Mouse (Mus musculus) left cerebral cortex, postnatal 25 days (tissue): ENCODE measurements around the gene Abcb8. TPM values are rescaled to one million over a fixed set of nuclear protein-coding genes. Genes with fewer than 3 reads are reported as not detected.
A peak's percentile ranks its signal among the peaks of the same experiment; 100 is the strongest.

Experiments used
- DNase-seq, 2 experiments: peaks; one replicate each; pipeline ENCODE4 v3.0.0; 2022; ENCODE audit warnings: low spot score in 2 of 2, mixed read lengths in 1 of 2
- intact Hi-C: fragments of 180-260 bp; cut with DNase I; formaldehyde crosslinking; loops from one replicate; pipeline ENCODE4 v1.15.1; 2025
- total RNA-seq, 2 experiments: library from RNA; stranded (reverse); gene quantifications; 2 replicates each; pipeline ENCODE4 v1.2.3; 2021

Abcb8 gene
- total RNA-seq, 2 experiments from 2014 or later, result 41.3 to 54.2 TPM

DNA sequence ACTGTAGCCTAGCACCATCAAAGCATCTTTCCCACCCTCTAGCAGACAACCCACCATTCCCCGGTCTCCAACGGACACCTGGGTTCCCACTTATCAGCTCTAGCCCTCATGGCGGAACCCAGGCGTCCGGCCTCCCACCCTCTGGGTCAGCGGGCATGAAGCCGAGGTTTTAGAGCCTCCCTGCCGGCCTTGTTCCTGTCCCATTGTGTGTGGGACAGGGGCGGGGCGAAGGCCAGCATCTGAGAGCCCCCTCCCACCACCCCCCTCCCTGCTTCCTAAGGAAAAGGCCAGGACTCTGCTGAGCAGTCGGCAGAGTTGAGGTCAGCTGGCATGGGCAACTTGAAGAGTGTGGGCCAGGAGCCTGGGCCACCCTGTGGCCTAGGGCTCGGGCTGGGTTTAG, 29.0 kb upstream of the Abcb8 start, which contains the start of gene Nos3:
Nos3 (plus strand) TSS at position 303 of the 400 bp plus-strand sequence.
- DNase-seq, result no peak
- intact Hi-C loops, result loop anchor here (5.0 kb wide), 1 partner anchor 197 kb away; no protein-coding TSS in a partner anchor

GRCm38 (mm10) chr5:24364963-24365362, 28.5 kb upstream of the Abcb8 start:
- no peak for DNase-seq
- intact Hi-C loops, result loop anchor here (5.0 kb wide), 1 partner anchor 198 kb away; no protein-coding TSS in a partner anchor

- intact Hi-C loops, result no loop called here
- no peak for DNase-seq
These were observed 27.9 kb upstream of the Abcb8 start for GRCm38 (mm10) chr5:24365528-24365927.

DNA sequence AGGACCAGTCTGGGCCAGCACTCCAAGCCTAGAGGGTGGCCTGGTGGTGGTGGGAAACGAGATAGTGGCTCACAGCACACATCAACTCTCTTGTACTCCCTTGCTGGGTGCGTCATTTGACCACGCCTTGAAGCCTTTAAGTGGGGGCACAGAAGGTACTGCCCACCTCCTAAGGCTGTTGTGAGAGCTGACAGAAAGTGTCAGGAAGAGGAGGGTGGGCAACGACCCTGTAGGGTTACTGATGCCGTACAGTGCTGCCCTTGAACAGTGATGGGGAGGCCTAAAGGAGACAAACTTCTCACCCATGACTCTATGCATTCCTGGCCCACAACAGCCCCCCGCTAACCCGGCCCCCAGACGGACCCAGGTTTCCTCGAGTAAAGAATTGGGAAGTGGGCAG, 27.0 kb upstream of the Abcb8 start:
- DNase-seq, result no peak
- intact Hi-C loops, result no loop called here

GRCm38 (mm10) chr5:24369767-24370166, 23.7 kb upstream of the Abcb8 start:
- intact Hi-C loops, result no loop called here
- no peak for DNase-seq

GRCm38 (mm10) chr5:24373807-24374206, 19.7 kb upstream of the Abcb8 start:
- intact Hi-C loops, result no loop called here
- DNase-seq, result no peak

GRCm38 (mm10) chr5:24374216-24374615, 19.2 kb upstream of the Abcb8 start:
- intact Hi-C loops, result no loop called here
- no peak for DNase-seq

- DNase-seq, result no peak
- intact Hi-C loops, result no loop called here
These were observed 18.7 kb upstream of the Abcb8 start for GRCm38 (mm10) chr5:24374666-24375328.

DNA sequence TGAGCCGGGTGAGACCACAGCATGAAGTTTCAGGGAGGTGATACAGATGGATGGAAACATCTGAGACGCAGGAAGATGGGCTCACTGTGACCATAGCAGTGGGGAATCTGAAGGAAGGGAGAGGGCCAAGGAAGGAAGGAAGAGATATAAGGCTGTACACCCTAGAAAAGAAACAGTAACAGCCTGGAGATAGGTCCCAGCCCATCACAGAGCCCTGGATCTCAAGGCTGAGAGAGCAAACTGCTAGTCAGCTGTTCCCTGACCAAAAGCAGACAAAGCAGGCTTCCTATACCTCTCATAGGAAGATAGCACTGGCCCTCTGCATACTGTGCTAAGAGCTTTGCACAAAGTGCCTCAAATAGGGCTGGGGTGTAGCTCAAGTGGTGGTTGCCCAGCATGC, 14.8 kb upstream of the Abcb8 start:
- intact Hi-C loops, result no loop called here
- DNase-seq, result no peak

DNA sequence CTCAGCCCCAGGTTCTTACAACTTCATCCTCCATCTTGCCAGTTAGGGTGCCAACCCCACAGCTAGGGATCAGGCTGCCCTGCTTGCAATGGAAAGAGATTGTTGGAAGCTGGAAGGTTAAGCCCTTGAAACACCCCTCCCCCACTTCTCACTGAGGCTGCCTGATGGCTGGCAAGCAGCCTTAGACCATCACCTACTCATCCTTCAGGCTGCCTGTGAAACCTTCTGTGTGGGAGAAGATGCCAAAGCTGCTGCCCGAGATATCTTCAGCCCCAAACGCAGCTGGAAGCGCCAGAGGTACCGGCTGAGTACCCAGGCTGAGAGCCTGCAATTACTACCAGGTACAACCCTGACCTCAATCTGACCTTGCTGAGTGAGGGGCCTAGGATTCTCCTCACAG, 14.0 kb upstream of the Abcb8 start:
- intact Hi-C loops, result no loop called here

DNA sequence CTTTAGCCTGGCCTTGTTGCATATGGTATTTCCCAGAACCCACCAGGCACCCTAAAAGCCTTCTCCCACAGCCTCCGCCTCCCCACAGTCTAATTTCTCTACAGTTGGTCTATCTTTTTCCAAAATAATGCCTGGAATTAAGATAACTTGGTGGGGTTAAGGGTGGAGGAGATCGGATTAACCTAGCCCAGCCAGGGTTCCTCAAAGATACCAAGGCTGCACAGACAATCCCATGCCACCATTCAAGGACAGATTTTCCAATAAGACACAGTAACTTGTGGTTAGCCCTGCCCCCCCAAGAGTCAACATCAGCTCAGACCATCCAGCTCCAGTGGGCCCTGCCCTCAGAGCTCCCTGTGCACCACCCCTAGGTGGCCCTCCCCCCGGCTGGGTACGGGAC, 13.0 kb upstream of the Abcb8 start:
- no peak for DNase-seq
- intact Hi-C loops, result no loop called here

More for the DNA sequence above, 14.0 kb upstream of the Abcb8 start:
- DNase-seq, result peak; percentile 26 to 54

- intact Hi-C loops, result no loop called here
- DNase-seq, result no peak
These were observed 12.0 kb upstream of the Abcb8 start for GRCm38 (mm10) chr5:24381486-24381885.

- DNase-seq, result no peak
- intact Hi-C loops, result no loop called here
These were observed 11.5 kb upstream of the Abcb8 start for GRCm38 (mm10) chr5:24381988-24382387.

DNA sequence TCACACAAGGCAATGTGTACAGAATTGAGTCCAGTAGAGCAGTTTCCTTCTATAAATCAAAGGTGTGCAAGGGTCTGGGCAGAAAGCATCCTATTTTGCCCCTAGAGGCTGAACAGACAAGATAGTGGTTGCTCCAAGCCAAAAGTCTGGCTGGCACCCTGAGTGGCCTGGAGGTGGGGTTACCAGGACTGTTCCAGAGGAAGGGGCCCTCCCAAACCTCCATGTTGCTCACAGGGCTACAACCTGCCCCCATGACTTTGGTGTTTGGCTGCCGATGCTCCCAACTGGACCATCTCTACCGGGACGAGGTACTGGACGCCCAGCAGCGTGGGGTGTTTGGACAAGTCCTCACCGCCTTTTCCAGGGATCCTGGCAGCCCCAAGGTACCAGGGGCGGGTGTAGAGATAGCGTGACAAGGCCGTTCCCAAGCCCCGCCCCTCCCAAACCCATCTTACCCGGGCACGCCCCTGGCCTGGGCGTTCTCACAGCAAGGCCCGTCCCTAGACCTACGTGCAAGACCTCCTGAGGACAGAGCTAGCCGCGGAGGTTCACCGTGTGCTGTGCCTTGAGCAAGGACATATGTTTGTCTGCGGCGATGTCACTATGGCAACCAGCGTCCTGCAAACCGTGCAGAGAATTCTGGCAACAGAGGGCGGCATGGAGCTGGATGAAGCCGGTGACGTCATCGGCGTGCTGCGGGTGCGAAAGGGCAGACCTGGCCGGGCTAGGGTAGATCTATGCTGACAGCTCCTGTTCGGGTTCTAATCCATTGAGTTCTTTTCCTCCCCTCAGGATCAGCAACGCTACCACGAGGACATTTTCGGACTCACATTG, 10.2 kb upstream of the Abcb8 start:
- DNase-seq, result peak; percentile 94
- intact Hi-C loops, result no loop called here

DNA sequence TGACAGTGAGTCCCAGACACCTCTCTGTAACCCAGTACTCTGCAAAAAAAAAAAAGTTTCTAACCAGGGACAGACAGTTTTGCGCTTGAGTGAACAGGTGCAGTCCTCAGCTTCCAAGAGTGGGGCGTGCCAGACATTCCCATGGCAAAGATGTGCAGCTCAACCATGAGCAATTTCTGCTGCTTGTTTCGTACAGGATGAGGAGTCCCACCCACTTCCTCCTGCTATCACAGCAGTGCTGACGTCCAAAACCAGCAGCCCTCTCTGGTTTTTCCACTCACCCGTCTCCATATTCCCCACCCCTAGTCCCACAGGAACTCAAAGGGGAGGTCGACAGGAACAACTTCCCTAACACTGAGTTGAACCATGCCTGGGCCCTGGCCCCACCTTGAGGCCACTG, 9.1 kb upstream of the Abcb8 start:
- intact Hi-C loops, result no loop called here
- peak in 1 of 2 experiments; percentile 86 for DNase-seq

- no peak for DNase-seq
- intact Hi-C loops, result loop anchor here (5.0 kb wide), 1 partner anchor 33 kb away; the partner anchor contains the start of gene Kcnh2
These were observed 8.1 kb upstream of the Abcb8 start for GRCm38 (mm10) chr5:24385374-24385773.

DNA sequence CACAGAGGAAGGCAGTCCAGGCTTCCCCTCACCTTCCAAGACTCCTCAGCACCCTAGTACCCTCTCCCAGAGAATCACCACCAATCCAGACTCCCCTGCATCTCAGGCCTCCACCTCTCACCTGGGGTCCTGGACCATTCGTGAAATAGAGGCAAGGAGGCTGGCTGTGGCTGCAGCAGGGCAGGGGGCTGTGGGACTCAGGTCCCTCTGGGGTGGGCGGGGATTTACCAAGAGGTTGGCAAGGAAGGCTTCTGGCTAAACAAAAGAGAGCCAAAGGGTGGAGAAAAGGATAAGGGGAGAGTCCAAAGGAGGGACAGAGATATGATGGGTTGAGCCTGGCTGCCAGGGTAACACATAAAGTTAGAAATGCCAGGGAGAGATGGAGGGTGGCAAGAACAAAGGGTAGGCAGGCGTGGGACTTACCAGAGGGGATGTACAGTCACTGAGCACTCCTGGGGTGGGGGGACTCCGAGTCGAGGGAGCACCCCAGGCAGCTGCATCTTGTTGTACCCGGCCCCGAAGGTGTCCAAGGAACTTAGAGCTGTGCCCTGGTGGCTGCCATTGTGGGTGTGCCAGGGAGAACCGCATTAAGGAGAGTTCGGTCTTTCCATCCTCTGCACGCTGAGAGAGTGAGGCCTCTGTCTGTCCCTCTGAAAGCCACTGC, 7.4 kb upstream of the Abcb8 start:
- no peak for DNase-seq
- intact Hi-C loops, result loop anchor here (5.0 kb wide), 1 partner anchor 34 kb away; the partner anchor contains the start of gene Kcnh2

DNA sequence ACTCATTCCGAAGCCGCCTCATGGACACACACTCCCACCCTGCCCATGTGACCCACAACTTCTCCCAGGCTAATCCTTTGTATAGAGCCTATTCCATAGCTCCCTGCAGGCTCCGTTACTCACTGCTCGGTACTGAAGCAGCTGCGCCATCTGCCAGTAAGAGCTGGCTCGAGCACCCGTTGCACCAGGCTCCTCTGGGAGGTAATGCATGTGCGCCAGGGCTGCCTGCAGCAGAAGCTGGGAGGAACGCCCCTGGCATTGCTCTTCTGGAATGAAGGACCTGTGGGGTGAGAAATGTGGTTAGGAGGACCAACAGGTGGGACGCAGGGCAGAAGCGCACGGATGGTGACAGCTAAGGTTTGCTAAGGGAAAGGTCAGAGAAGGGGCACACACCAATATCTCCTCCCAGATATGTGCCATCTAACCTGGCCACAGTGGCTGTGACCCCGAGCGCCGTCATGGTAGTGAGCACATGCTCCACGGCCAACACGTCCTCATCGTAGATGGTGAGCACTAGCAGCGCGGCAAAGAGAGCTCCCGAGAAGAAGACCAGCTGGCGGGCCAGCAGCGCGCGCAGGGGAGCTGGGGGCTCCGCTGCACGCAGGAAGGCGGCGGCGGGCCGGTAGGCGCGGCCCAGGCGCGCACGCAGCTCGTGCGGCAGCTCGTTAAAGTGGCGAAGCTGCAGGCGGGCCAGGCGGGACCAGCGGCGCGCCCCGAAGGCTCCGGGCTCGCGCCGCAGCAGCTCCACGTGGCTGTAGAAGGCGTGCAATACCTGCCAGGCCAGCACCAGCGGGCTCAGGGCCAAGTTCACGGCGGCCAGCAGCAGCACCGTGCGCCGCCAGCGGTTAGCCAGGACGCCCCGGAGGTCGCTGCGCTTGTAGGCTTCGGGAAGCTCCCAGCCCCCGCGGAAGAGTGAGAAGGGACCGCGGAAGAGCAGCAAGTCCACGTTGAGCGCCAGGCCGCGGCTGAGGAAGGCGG, 5.9 kb upstream of the Abcb8 start:
- peak; percentile 71 to 82 for DNase-seq
- intact Hi-C loops, result loop anchor here (5.0 kb wide), 1 partner anchor 35 kb away; the partner anchor contains the start of gene Kcnh2
